In the genomic region with DNA sequence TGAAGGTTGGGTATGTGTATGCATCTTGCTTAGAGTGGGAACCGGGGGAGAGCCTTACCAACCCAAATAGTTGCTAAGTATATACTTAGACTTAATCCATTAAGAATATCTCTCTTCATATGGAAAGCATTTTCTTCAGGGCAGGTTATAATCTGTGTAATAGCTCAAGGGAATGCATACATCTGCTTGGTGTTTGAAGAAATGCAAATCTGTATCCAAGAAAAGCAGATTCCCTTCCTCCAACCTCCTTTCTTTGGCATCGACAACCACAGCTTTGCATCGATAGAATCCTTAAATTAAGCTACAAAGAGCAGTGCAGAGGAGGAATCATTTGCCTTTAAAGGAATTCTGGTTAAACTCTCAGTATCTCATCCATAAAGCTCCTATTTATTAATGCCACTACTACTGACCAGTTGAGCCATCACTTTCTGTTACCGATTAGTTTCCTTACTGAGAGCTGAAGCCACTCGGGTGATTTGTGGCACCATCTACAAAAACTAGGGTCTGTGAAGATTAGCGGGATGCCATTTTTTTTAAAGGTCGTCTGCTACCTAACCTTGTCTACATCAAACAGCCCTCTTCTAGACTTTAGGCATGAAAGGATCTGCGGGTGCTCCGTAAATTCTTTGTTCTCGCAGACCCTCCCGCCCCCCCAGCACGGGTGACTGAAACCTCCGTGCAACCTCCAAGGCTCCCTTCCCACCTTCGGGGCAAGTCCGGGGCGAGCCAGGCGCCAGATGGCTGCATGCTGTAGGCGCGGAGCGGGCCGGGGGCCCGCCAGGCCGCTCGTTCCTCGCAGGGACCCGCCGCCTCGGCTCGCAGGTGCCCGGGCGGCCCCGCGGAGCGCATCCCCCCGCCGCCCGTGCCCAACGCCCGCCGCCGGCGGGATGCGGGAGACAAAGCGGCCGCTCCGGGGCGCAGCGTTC, we compare ENCODE assay signal across 8 mouse cellular contexts. TPM values are rescaled to one million over a fixed set of nuclear protein-coding genes. Genes with fewer than 3 reads are reported as not detected.
A peak's percentile ranks its signal among the peaks of the same experiment; 100 is the strongest.
DNase-seq lines count a peak whose midpoint lies in the region; ATAC-seq lines count a peak whose summit lies in the region.

No protein-coding gene starts in this region.

- peak overlapping the region; percentile 91 for H3K4me3 ChIP-seq in embryonic facial prominence, embryonic 12.5 days
- H3K4me3 ChIP-seq in hindbrain, embryonic 14.5 days (replicated peaks; ENCODE audit: low read length): peak overlapping the region; percentile 78
- H3K4me3 ChIP-seq in liver, embryonic 11.5 days (ENCODE audit: low read depth, low read length): peak overlapping the region; percentile 96
- peak overlapping the region; percentile 96 for H3K4me3 ChIP-seq in neural tube, embryonic 12.5 days

- peak overlapping the region; percentile 70 for H3K4me2 ChIP-seq in embryonic facial prominence, embryonic 12.5 days (replicated peaks)
- H3K4me2 ChIP-seq in hindbrain, embryonic 14.5 days (replicated peaks): peak overlapping the region; percentile 85
- H3K4me2 ChIP-seq in liver, embryonic 11.5 days: peak overlapping the region; percentile 90
- H3K4me2 ChIP-seq in neural tube, embryonic 12.5 days (replicated peaks): peak overlapping the region; percentile 56

- H3K4me1 ChIP-seq in embryonic facial prominence, embryonic 12.5 days: peaks cover 30% of the 10 kb centered on the region
- peaks cover 36% of the 10 kb centered on the region for H3K4me1 ChIP-seq in hindbrain, embryonic 14.5 days (replicated peaks; ENCODE audit: control insufficient read depth, insufficient read depth, low read length)
- peaks cover 30% of the 10 kb centered on the region for H3K4me1 ChIP-seq in liver, embryonic 11.5 days (replicated peaks; ENCODE audit: control insufficient read depth, insufficient read depth, low read length)
- peaks cover 32% of the 10 kb centered on the region for H3K4me1 ChIP-seq in neural tube, embryonic 12.5 days

- peaks cover 34% of the 10 kb centered on the region for H3K36me3 ChIP-seq in embryonic facial prominence, embryonic 12.5 days
- H3K36me3 ChIP-seq in hindbrain, embryonic 14.5 days (replicated peaks; ENCODE audit: control insufficient read depth, insufficient read depth): peaks cover 35% of the 10 kb centered on the region
- peaks cover 10% of the 10 kb centered on the region; the same call in 1 of the 2 replicates for H3K36me3 ChIP-seq in liver, embryonic 11.5 days (ENCODE audit: control insufficient read depth, insufficient read depth, low read length)
- peaks cover 24% of the 10 kb centered on the region for H3K36me3 ChIP-seq in neural tube, embryonic 12.5 days

- H3K9me3 ChIP-seq in embryonic facial prominence, embryonic 12.5 days: no peaks in the 10 kb centered on the region
- no peaks in the 10 kb centered on the region for H3K9me3 ChIP-seq in hindbrain, embryonic 14.5 days (ENCODE audit: control insufficient read depth, low read length)
- no peaks in the 10 kb centered on the region for H3K9me3 ChIP-seq in liver, embryonic 11.5 days (ENCODE audit: control insufficient read depth, low read length)
- no peaks in the 10 kb centered on the region for H3K9me3 ChIP-seq in neural tube, embryonic 12.5 days

- ATAC-seq in embryonic facial prominence, embryonic 12.5 days (ENCODE audit: insufficient number of reproducible peaks, insufficient read depth, low FRiP score, low TSS enrichment): peak; percentile 8; the same call in 1 of the 2 replicates
- peak; percentile 32 for ATAC-seq in hindbrain, embryonic 14.5 days (ENCODE audit: low FRiP score)
- ATAC-seq in liver, embryonic 11.5 days (replicated peaks; ENCODE audit: low FRiP score): peak; percentile 19
- peak; percentile 63 for ATAC-seq in neural tube, embryonic 12.5 days (ENCODE audit: low FRiP score, low read depth)

- no peaks in the 10 kb centered on the region for H3K27me3 ChIP-seq in embryonic facial prominence, embryonic 12.5 days
- no peaks in the 10 kb centered on the region for H3K27me3 ChIP-seq in hindbrain, embryonic 14.5 days (ENCODE audit: control insufficient read depth, insufficient read depth, low read length)
- no peaks in the 10 kb centered on the region for H3K27me3 ChIP-seq in liver, embryonic 11.5 days (replicated peaks; ENCODE audit: control insufficient read depth, insufficient read depth, low read length)
- no peaks in the 10 kb centered on the region for H3K27me3 ChIP-seq in neural tube, embryonic 12.5 days (replicated peaks)

- peak; percentile 53 for DNase-seq in gastrocnemius, postnatal 10 days
- no peak for DNase-seq in gastrocnemius, adult 18-20 months (ENCODE audit: low spot score)
- peak; percentile 66 for DNase-seq in adrenal gland, postnatal 14 days
- DNase-seq in hindbrain, embryonic 14.5 days (ENCODE audit: low spot score): peak; percentile 66
- peak; percentile 69 for DNase-seq in liver, embryonic 11.5 days (ENCODE audit: low spot score)
- DNase-seq in thymus, postnatal 4 days: peak; percentile 72

- H3K27ac ChIP-seq in embryonic facial prominence, embryonic 12.5 days: peak overlapping the region; percentile 100
- peak overlapping the region; percentile 99 for H3K27ac ChIP-seq in hindbrain, embryonic 14.5 days
- peak overlapping the region; percentile 100 for H3K27ac ChIP-seq in liver, embryonic 11.5 days (ENCODE audit: low read depth, low read length)
- H3K27ac ChIP-seq in neural tube, embryonic 12.5 days: peak overlapping the region; percentile 100

- under 1% methylated on average over 47 of the region's 48 CpGs for WGBS in embryonic facial prominence, embryonic 12.5 days
- WGBS in hindbrain, embryonic 14.5 days: under 1% methylated on average over 29 of the region's 48 CpGs
- WGBS in liver, embryonic 11.5 days: 1% methylated on average over 46 of the region's 48 CpGs
- under 1% methylated on average over 48 of the region's 48 CpGs for WGBS in neural tube, embryonic 12.5 days

- peak overlapping the region; percentile 100 for H3K9ac ChIP-seq in embryonic facial prominence, embryonic 12.5 days
- H3K9ac ChIP-seq in hindbrain, embryonic 14.5 days: peak overlapping the region; percentile 97
- peak overlapping the region; percentile 99 for H3K9ac ChIP-seq in liver, embryonic 11.5 days (ENCODE audit: low read depth, low read length)
- peak overlapping the region; percentile 99 for H3K9ac ChIP-seq in neural tube, embryonic 12.5 days

RNA-seq across cellular contexts. Expression of gene Nfyb, which starts 0.9 kb away (rescaled TPM):
- total RNA-seq in gastrocnemius, postnatal 10 days (2021): 10 to 100 TPM; 38.9 to 40.5 TPM
- 10 to 100 TPM; 34.2 to 37.9 TPM for total RNA-seq in gastrocnemius, adult 18-20 months (2021)
- total RNA-seq in adrenal gland, postnatal 14 days (2021): 20.3 and 25.2 TPM in 2 replicates
- polyA plus RNA-seq in embryonic facial prominence, embryonic 12.5 days (2016; fragmentation: Nextera tagmentation; extraction: Ambion mirVana): 57.3 and 60.0 TPM in 2 replicates
- 36.4 and 43.5 TPM in 2 replicates for polyA plus RNA-seq in hindbrain, embryonic 14.5 days (2014; fragmentation: Nextera tagmentation; extraction: Ambion mirVana)
- 47.6 and 50.4 TPM in 2 replicates for polyA plus RNA-seq in liver, embryonic 11.5 days (2014; fragmentation: Nextera tagmentation; extraction: Ambion mirVana)
- polyA plus RNA-seq in neural tube, embryonic 12.5 days (2016; fragmentation: Nextera tagmentation; extraction: Ambion mirVana): 55.6 and 56.8 TPM in 2 replicates

Comparison
In these comparisons a context has a peak if more than half of its experiments do, and no peak if none do; other contexts are left out.
1. ATAC-seq: peak in every context shown above with its lines; median percentile 63 in neural tube, embryonic 12.5 days; 32 in hindbrain, embryonic 14.5 days; 19 in liver, embryonic 11.5 days; 8 in embryonic facial prominence, embryonic 12.5 days.